Comparison of ENCODE assay signal across 15 mouse cellular contexts in genomic region chr11:118280218-118280617, GRCm38 (mm10).
"Had no signal": no experiment of that assay in that cellular context is flagged by ENCODE, and none has a peak within 500 bp of the region (broad histone marks: within the 10 kb centered on the region; RNA-seq: fewer than 3 reads in every experiment).

No protein-coding gene starts in this region.

- H3K9me3 ChIP-seq: midbrain, embryonic 10.5 days; midbrain, embryonic 12.5 days; neural tube, embryonic 12.5 days; stomach, embryonic 15.5 days had no signal

- ATAC-seq: midbrain, embryonic 16.5 days had no signal

- DNase-seq: lung, adult 18-20 months; lung, embryonic 14.5 days; lung, postnatal 10 days; lung, postnatal 4 days; midbrain, embryonic 14.5 days; right cerebral cortex, postnatal 14 days; thymus, adult 2 months; thymus, postnatal 25 days; thymus, postnatal 4 days had no signal

- H3K27ac ChIP-seq: midbrain, embryonic 10.5 days; midbrain, embryonic 12.5 days; neural tube, embryonic 12.5 days; stomach, embryonic 15.5 days; stomach, postnatal 0 days had no signal

- H3K4me2 ChIP-seq: lung, embryonic 14.5 days; midbrain, embryonic 12.5 days; neural tube, embryonic 12.5 days; stomach, embryonic 15.5 days had no signal

- H3K9ac ChIP-seq: lung, embryonic 14.5 days; midbrain, embryonic 12.5 days; neural tube, embryonic 12.5 days; stomach, embryonic 15.5 days had no signal

- H3K27me3 ChIP-seq: midbrain, embryonic 12.5 days; neural tube, embryonic 12.5 days; stomach, embryonic 15.5 days had no signal

- H3K4me1 ChIP-seq: midbrain, embryonic 10.5 days; midbrain, embryonic 12.5 days; neural tube, embryonic 12.5 days; stomach, embryonic 15.5 days had no signal

- H3K4me3 ChIP-seq: midbrain, embryonic 10.5 days; midbrain, embryonic 12.5 days; neural tube, embryonic 12.5 days; stomach, embryonic 15.5 days had no signal
